Mouse (Mus musculus): Measurements from ENCODE around the gene Cdon.

Gene Cdon

DNA sequence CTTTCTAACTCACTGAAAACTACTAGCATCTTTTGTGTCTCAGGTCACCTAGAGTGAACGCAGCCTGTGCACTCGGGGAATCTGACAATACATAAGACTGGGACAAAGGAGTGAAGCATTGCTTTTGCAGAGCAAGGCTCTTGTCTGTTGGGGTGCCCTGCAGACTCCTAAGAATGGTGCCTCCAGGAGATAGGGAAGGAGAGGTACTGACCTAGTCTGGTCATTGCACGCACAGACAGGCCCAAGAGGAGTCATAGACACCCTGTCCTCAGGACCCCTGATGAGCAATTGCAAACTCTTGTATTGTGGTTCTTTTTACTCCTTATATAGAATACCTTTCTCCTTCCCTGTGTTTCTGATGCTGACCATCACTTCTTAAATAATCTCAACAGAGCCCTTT, 13.4 kb downstream of the Cdon start:
- no peak for DNase-seq (ENCODE audit: extremely low read depth, low read depth, low spot score)

- DNase-seq (ENCODE audit: extremely low read depth, low read depth, low spot score): no peak
Measured at GRCm38 (mm10) chr9:35435565-35435964, 14.6 kb downstream of the Cdon start.

DNA sequence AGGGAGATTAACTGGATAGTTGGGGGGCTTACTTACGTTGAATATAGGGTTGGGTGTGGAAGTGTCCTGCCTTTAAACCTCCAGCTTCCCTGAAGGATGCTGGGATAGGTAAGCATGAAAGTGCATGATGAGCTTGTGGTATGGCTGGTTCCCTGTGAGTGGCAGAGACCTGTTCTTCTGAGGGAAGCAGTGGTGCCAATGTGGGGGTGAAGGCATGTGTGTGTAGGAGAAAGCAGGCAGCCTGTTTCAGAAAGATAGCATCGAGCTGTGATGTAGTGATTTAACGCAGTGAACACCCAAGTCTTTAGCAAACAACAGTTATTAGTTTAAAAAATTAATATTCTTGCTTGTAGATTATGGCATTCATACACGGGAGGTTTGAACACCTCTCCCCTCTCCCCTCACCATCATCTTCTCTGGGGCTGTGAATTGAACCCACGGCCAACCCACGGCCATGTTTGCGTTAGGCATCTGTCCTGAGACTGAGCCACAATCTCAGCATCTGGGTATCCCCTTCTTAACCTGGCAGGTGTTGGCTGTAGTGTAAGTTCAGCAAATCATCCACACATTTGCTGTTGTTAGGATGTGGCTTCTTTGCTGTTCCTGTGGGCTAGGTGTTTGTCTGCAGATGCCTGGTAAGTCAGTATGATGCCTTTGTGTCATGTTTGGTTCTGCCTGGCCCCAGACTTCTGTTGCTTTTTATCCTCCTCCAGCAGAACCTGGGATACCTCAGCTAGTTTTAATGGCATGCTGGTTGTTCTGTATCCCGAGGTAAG, 17.5 kb downstream of the Cdon start:
- DNase-seq (ENCODE audit: extremely low read depth, low read depth, low spot score): no peak

DNA sequence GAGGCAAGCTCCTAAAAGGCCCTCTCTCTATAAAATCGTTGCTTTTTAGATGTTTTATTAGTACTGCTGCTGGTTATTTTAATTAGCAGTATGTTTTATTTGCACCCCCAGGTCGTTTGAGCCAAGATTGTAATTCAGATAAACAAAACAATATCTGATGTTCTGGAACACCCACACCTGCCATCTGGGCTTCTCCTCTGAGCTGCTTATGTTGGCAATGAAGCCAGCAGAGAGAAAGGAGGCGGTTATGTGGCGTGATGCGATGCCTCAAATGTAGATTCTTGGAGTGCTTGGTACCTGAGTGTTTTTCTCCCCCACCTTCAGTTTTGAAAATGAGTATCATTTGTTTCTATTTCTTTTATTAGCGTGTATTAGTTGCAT, 18.1 kb downstream of the Cdon start:
- peak; percentile 69 for DNase-seq (ENCODE audit: extremely low read depth, low read depth, low spot score)

GRCm38 (mm10) chr9:35439754-35440153, 18.8 kb downstream of the Cdon start:
- DNase-seq (ENCODE audit: extremely low read depth, low read depth, low spot score): peak; percentile 81

DNA sequence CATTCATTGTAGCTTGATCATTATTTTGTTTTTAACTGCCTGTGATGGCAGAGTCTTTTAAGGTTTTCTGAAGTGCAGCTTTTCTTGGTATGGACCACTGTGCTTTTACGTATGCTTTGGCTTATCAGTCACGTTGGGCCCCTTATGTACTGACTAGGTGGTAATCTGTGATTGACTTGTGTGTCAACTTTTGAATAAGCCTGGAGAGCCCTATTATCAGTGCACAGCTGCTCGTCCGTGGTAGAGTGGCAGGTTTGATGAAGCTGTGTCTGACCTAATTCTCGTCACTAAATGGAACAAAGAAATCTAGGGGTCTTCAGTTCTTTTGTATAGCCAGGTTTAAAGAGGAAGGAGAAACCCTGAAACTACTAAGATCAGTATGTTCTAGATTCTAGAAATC, 21.5 kb downstream of the Cdon start:
- no peak for DNase-seq (ENCODE audit: extremely low read depth, low read depth, low spot score)

DNA sequence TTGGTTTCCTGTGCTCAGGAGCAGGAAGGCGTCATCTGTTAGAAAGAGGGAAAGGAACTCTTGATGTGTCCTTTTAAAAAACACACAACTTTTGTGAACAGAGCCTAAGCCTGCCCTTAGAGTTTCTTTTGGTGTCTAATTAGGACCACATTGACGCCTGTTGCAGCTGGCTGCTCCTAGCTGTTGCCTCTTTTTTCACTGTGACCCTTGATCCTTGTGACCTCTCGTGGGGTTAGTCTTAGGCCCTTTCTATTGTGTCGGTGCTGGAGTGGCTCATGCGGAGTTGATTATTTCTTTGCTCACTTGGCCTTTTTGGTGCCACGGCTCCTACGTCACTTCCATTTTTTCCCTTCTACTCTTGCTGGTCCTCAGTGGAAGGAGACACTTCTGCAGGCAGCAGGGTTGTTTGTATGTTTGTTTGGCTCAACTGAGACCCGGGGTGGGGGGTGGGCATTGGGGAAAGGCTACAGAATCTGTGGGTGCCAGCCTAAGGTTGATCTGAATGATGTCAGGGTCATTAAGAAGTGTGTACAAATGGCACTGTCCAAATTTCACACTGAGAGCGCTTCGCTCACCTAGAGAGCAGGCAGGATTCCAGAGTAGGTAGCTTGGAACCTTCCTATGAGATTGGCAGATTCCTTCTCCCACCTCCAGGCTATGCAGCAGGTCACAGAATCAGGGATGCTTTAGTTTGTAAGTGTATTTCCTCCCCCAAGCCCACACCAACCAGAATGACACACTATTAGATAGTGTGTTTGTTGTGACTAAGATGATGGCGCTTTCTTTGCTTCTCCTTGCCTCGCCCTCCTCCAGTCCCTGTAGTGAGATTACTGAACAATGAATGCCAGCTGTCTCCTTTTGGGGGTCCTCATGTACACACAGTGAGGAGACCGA, 22.9 kb downstream of the Cdon start:
- DNase-seq (ENCODE audit: extremely low read depth, low read depth, low spot score): no peak

DNA sequence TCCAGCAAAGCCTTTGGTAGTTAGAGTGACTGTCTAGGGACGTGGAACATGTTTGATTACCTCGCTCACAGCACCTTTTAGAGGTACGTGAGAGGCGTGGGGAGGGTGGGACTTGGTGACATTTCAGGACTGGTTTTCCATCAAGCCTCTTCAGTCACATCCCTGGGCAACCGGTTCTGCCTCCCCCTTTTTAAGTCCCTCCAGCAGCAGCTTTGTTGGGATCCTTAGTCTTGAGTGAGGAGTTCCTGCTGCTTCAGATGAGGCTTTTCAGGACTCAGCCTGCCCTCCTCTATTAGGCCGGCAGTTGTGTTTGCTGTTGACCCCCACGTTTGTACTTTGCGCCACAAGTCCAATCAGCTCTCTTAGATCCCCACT, 23.6 kb downstream of the Cdon start:
- DNase-seq (ENCODE audit: extremely low read depth, low read depth, low spot score): no peak

- no peak for DNase-seq (ENCODE audit: extremely low read depth, low read depth, low spot score)
Measured at GRCm38 (mm10) chr9:35446916-35447315, 26.0 kb downstream of the Cdon start.

DNA sequence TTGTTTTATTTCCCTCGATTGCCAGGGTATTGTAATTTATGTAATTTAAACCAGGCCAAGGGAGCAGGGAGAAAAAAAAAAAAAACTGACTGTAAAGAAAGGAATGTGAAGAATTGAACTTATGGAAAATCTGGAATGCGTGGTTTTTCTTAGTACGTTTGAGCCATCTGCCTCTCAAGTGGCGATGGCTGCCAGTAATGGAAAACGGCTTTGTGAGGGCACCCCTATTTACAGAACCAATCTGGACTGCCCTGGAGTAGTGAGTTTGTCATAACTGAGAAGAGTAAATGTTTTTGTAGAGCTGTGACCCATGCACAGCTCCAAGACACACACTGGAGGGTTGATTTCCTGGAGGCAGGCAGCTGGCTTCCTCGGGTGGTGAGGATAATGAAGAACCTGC, 32.4 kb downstream of the Cdon start:
- no peak for DNase-seq (ENCODE audit: extremely low read depth, low read depth, low spot score)

DNA sequence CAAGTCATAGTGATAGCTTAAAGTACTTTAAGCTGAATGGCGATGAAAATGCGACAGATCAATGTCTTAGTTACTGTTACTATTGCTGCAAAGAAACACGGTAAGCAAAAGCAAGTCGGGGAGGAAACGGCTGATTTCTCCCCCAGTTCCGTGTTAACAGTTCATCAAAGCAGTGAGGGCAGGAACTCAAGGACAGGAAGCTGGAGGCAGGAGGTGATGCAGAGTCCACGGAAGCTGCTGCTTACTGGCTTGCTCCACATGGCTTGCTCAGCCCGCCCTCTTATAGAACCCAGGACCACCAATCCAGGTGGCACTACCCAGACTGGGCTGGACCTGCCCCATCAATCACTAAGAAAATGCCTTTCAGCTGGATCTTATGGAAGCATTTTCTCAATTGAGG, 38.7 kb downstream of the Cdon start:
- no peak for DNase-seq (ENCODE audit: extremely low read depth, low read depth, low spot score)

- DNase-seq (ENCODE audit: extremely low read depth, low read depth, low spot score): no peak
Measured at GRCm38 (mm10) chr9:35467264-35467817, 46.4 kb downstream of the Cdon start.

- DNase-seq (ENCODE audit: extremely low read depth, low read depth, low spot score): no peak
Measured at GRCm38 (mm10) chr9:35468913-35469312, 48.0 kb downstream of the Cdon start.

DNA sequence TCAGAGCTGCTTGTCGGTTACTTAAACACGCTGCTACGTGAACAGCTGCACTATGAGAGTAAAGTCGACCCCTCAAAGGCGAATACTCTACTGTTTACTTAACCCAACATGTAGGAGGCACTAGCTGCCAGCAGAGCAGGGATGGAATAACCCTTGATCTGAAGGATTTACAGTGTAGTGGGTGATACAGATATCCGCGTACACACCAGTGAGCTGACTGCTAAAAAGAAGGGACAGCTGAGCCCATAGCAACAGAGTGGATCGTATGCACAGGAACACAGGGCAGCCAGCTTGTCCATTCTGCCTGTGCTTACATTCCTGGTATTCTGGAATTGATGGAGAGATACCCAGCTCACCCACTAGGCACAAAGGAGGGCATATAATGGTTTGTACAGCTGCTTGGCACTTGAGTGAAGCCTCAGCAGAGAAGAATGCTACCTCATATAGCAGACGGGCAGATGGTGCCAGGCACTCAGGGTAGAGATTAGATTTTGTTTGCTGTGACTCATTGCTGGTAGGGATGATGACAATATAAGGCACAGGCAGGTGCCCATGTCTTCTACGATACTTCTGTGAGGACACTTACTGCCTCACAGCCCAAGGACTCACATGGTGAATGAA, 53.3 kb downstream of the Cdon start:
- no peak for DNase-seq (ENCODE audit: extremely low read depth, low read depth, low spot score)

DNA sequence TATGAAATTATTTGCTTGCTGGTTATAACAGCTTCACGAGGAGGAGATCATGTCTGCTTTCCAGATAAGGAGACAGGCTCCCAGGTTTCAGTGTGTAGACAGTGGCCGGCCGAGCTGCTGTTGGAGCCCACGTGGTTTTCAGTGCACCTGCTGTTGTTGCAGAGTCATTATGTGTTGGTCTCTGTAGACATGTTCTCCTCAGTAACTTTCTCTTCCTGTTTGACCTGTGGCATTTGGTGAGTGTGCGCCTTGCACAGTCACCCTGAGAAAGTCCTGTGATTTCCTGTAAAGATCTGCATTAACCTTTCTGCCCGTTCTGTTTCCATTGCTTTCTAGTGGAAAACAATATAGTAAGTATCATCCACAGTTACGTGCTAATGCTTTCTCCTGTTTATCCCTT, 54.5 kb downstream of the Cdon start:
- DNase-seq (ENCODE audit: extremely low read depth, low read depth, low spot score): no peak

- no peak for DNase-seq (ENCODE audit: extremely low read depth, low read depth, low spot score)
Measured at GRCm38 (mm10) chr9:35479456-35479855, 58.5 kb downstream of the Cdon start.

GRCm38 (mm10) chr9:35482014-35482898, 61.3 kb downstream of the Cdon start:
- no peak for DNase-seq (ENCODE audit: extremely low read depth, low read depth, low spot score)

- DNase-seq (ENCODE audit: extremely low read depth, low read depth, low spot score): no peak
Measured at GRCm38 (mm10) chr9:35483949-35484348, 63.0 kb downstream of the Cdon start.

DNA sequence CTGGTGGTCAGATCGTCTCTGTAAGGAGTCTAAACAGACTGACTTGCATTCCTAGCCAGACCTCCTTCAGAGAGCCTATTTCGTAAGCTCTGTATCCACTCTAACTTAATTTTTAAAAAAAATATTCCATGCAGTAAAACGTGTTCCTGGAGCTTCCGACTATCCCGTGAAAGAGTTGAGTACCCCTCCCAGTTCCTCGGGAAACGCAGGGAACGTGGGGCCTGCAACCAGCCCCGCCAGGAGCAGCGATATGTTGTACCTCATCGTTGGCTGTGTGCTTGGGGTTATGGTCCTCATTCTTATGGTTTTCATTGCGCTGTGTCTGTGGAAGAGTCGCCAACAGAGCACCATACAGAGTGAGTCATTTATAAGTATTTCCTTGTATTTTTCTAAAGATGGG, 65.7 kb downstream of the Cdon start:
- no peak for DNase-seq (ENCODE audit: extremely low read depth, low read depth, low spot score)

- DNase-seq (ENCODE audit: extremely low read depth, low read depth, low spot score): no peak
Measured at GRCm38 (mm10) chr9:35488496-35488895, 67.6 kb downstream of the Cdon start.

Measured in fat pad, adult 2 months (tissue).